Mouse (Mus musculus) splenic B cell, adult 2 months (primary cell): ENCODE results near the gene Slc26a3.

ENCODE experiments used
- DNase-seq: peaks from one replicate; pipeline ENCODE4 v3.0.0-alpha.2; 2011; ENCODE audit warnings: low read depth, low spot score
- H3K27me3 ChIP-seq: 2 replicates; pipeline ENCODE4 v1.6.1; 2012; ENCODE audit warnings: mild to moderate bottlenecking, low read length, moderate library complexity, mixed read lengths; ENCODE audit not compliant: control insufficient read depth, poor library complexity, insufficient read depth, severe bottlenecking
- H3K36me3 ChIP-seq: 2 replicates; pipeline ENCODE4 v1.6.1; 2012; ENCODE audit warnings: mild to moderate bottlenecking, low read length, moderate library complexity, mixed read lengths; ENCODE audit not compliant: control insufficient read depth, poor library complexity, insufficient read depth, severe bottlenecking

Gene Slc26a3

GRCm38 (mm10) chr12:31390571-31390970, at the start of gene Slc26a3:
Gene Slc26a3 (plus strand): TSS chr12:31390871.
- no peaks in the 10 kb centered on the region for H3K36me3 ChIP-seq
- DNase-seq = no peak
- no peaks in the 10 kb centered on the region for H3K27me3 ChIP-seq

DNA sequence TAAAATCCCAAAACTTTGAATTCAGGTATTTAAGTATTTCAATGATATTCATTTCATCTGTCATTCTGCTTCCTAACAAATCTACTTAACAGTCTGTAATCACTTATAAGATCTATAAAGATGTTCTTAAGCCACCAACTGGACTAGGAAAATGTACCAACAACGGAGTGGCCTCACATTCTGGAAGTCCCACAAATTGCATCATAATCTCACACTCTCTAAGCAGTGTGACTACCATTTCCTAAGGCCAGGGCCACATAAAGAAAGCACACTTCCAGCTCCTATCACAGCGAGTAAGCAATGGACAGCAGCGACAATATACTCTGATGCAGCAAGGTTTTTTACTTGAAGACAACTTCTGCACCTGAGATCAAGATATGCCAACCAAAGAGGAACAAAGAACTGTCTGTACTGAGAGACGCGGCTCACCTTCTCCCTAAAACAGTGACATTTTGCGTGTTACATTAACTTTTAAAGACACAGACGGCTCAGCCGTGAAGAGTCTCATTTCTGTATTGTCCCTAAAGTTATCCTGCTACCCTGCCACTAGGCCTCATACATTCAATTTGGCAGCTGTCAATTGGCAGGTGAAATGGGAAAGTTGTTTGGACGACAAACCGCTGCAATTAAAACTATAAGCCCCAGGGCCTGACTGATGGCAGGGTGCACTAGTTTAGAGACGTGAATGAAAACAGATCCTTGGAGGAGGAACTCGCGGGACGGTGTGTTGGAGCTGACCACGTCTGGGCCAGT, 40.3 kb upstream of the Slc26a3 start:
- Histone ChIP-seq H3K27me3 (no peaks in the 10 kb centered on the region), H3K36me3 (peaks cover 5% of the 10 kb centered on the region; the same call in 1 of the 2 replicates)
- peak; percentile 17 for DNase-seq

- H3K36me3 ChIP-seq = peaks cover 5% of the 10 kb centered on the region; the same call in 1 of the 2 replicates
These were observed 39.4 kb upstream of the Slc26a3 start, which contains the start of gene Dld for GRCm38 (mm10) chr12:31350944-31351928. Gene Dld (minus strand): TSS chr12:31351453.

GRCm38 (mm10) chr12:31366428-31366827, 24.2 kb upstream of the Slc26a3 start:
- H3K36me3 ChIP-seq = no peaks in the 10 kb centered on the region
- no peaks in the 10 kb centered on the region for H3K27me3 ChIP-seq
- DNase-seq = no peak

More at GRCm38 (mm10) chr12:31350944-31351928, 39.4 kb upstream of the Slc26a3 start, which contains the start of gene Dld:
- H3K27me3 ChIP-seq = no peaks in the 10 kb centered on the region
- DNase-seq = peak; percentile 96

- DNase-seq = no peak
- H3K36me3 ChIP-seq = no peaks in the 10 kb centered on the region
- H3K27me3 ChIP-seq = no peaks in the 10 kb centered on the region
These were observed 22.9 kb upstream of the Slc26a3 start for GRCm38 (mm10) chr12:31367721-31368120.

GRCm38 (mm10) chr12:31369118-31369517, 21.6 kb upstream of the Slc26a3 start:
- DNase-seq = no peak
- no peaks in the 10 kb centered on the region for H3K27me3 ChIP-seq
- no peaks in the 10 kb centered on the region for H3K36me3 ChIP-seq

GRCm38 (mm10) chr12:31369656-31370055, 21.0 kb upstream of the Slc26a3 start:
- Histone ChIP-seq H3K36me3 (no peaks in the 10 kb centered on the region), H3K27me3 (no peaks in the 10 kb centered on the region)
- DNase-seq = no peak

GRCm38 (mm10) chr12:31374603-31375282, 15.9 kb upstream of the Slc26a3 start:
- Histone ChIP-seq H3K27me3 (no peaks in the 10 kb centered on the region), H3K36me3 (no peaks in the 10 kb centered on the region)
- peak; percentile 68 for DNase-seq

GRCm38 (mm10) chr12:31375283-31375615, 15.4 kb upstream of the Slc26a3 start:
- DNase-seq = no peak
- Histone ChIP-seq H3K36me3 (no peaks in the 10 kb centered on the region), H3K27me3 (no peaks in the 10 kb centered on the region)

DNA sequence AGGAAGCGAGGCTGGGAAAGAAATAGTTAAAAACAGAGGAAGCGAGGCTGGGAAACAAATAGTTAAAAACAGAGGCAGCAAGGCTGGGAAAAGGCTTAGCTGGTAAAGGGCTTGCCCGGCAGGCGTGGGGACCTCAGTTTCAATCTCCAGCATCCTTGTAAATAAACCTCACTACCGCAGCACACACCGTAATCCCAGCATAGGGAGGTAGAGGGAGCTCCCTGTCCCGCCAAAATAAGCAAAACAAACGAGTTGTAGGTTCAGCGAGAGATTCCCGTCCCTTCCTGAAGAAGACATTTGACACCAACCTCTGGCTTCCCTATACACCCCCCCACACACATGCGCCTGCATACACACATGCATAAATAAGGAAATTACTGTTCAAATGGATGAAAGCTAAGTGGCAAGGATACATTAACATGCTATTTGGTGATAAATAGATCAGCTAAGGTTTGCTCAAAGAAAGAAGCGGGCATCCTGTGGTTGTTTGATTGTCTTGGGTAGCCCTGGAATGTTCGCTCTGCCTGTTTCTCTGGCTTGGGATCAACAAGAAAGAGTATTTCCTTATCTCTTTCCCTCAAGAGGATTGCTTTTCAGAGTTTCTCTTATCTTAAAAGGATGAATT, 14.2 kb upstream of the Slc26a3 start:
- Histone ChIP-seq H3K27me3 (no peaks in the 10 kb centered on the region), H3K36me3 (no peaks in the 10 kb centered on the region)
- no peak for DNase-seq

DNA sequence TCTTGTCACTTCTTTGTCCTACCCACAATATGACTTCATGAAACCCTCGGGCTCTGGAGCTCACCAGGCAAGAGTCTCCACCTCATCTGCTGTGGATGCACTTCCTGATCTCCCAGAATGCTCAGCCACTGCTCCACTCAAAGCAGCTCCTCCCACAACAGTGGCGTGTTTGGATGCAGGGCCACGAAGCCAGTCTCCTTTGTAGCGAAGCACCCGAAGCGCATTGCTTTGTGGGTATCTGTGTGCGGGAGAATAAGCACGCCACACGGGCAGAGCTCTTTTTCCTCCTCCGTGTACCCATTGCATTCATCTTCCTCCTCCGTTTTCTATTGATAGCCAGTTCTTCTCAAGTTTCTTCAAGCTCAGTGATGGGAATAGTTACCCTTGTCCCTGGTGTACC, 13.4 kb upstream of the Slc26a3 start:
- no peaks in the 10 kb centered on the region for H3K27me3 ChIP-seq
- DNase-seq = no peak
- H3K36me3 ChIP-seq = no peaks in the 10 kb centered on the region

- DNase-seq = no peak
- Histone ChIP-seq H3K36me3 (no peaks in the 10 kb centered on the region), H3K27me3 (no peaks in the 10 kb centered on the region)
These were observed 9.8 kb upstream of the Slc26a3 start for GRCm38 (mm10) chr12:31380878-31381277.

GRCm38 (mm10) chr12:31382451-31382850, 8.2 kb upstream of the Slc26a3 start:
- DNase-seq = no peak
- Histone ChIP-seq H3K36me3 (no peaks in the 10 kb centered on the region), H3K27me3 (no peaks in the 10 kb centered on the region)

- no peak for DNase-seq
- Histone ChIP-seq H3K27me3 (no peaks in the 10 kb centered on the region), H3K36me3 (no peaks in the 10 kb centered on the region)
These were observed 3.4 kb upstream of the Slc26a3 start for GRCm38 (mm10) chr12:31387303-31387702.
